Mouse (Mus musculus) limb, embryonic 11.5 days (tissue): ENCODE results near the gene Vps52. TPM values are rescaled to one million over a fixed set of nuclear protein-coding genes. Genes with fewer than 3 reads are reported as not detected.

Source experiments
- ATAC-seq: fragments of 200-750 bp; cut with Nextera tagmentation; 2 replicates; pipeline ENCODE4 v1.8.0; 2017; ENCODE audit warnings: low read depth; ENCODE audit not compliant: insufficient number of reproducible peaks, low FRiP score, low TSS enrichment
- DNase-seq: peaks from one replicate; pipeline ENCODE4 v3.0.0-alpha.2; 2015; ENCODE audit warnings: low spot score
- H3K27ac ChIP-seq: fragments of 300-500 bp; sonication (generic); replicated peaks from 2 replicates; pipeline ENCODE4 v1.5.1; 2014; ENCODE audit warnings: low read depth, mild to moderate bottlenecking, low read length
- H3K27me3 ChIP-seq: fragments of 300-500 bp; sonication (generic); 2 replicates; pipeline ENCODE4 v1.6.1; 2014; ENCODE audit warnings: mild to moderate bottlenecking, low read length, mixed read lengths; ENCODE audit not compliant: control insufficient read depth, insufficient read depth
- H3K36me3 ChIP-seq: fragments of 300-500 bp; sonication (generic); 2 replicates; pipeline ENCODE4 v1.6.1; 2014; ENCODE audit warnings: mild to moderate bottlenecking, low read length, moderate library complexity, mixed read lengths; ENCODE audit not compliant: control insufficient read depth, insufficient read depth
- H3K4me1 ChIP-seq: fragments of 300-500 bp; sonication (generic); 2 replicates; pipeline ENCODE4 v1.6.1; 2014; ENCODE audit warnings: low read length, mixed read lengths; ENCODE audit not compliant: control insufficient read depth, insufficient read depth
- H3K4me2 ChIP-seq: fragments of 300-500 bp; sonication (generic); 2 replicates; pipeline ENCODE4 v1.6.1; 2014; ENCODE audit warnings: low read depth, mild to moderate bottlenecking, moderate library complexity; ENCODE audit not compliant: severe bottlenecking
- H3K4me3 ChIP-seq: fragments of 300-500 bp; sonication (generic); 2 replicates; pipeline ENCODE4 v1.5.1; 2014; ENCODE audit warnings: low read depth, low read length
- H3K9ac ChIP-seq: fragments of 300-500 bp; sonication (generic); 2 replicates; pipeline ENCODE4 v1.6.1; 2014; ENCODE audit warnings: mild to moderate bottlenecking, low read length
- H3K9me3 ChIP-seq: fragments of 300-500 bp; sonication (generic); 2 replicates; pipeline ENCODE4 v1.6.1; 2016; ENCODE audit warnings: low read length; ENCODE audit not compliant: control insufficient read depth
- WGBS: fragments of 180-500 bp; shearing (Covaris S2); extraction: QIAGEN DNeasy Blood & Tissue Kit; methylation state at CpG from one replicate; pipeline ENCODE4 v1.1.7; 2014; 5-methylcytosine and 5-hydroxymethylcytosine counted together
- polyA plus RNA-seq: library from polyadenylated mRNA; unstranded; fragments of >200 nt; fragmentation: Nextera tagmentation; extraction: Ambion mirVana; gene quantifications from 2 replicates; pipeline ENCODE4 v1.2.1, GENCODE M21; 2014

The Vps52 gene
- polyA plus RNA-seq, 1 experiment from 2014 or later: 35.6 TPM

DNA sequence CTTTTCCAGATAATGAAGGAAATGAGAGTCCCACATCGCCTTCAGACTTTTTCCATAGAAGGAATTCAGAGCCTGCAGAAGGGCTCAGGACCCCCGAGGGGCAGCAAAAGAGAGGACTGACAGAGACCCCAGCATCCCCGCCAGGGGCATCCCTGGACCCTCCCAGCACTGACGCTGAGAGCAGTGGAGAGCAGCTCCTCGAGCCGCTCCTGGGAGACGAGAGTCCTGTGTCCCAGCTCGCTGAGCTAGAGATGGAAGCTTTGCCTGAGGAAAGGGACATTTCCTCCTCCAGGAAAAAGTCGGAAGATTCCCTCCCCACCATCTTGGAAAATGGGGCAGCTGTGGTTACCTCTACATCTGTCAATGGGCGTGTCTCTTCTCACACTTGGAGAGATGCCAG, 42.3 kb upstream of the Vps52 start:
- no peak for DNase-seq
- H3K4me1 ChIP-seq: peaks cover 17% of the 10 kb centered on the region
- peaks cover 32% of the 10 kb centered on the region for H3K36me3 ChIP-seq
- no peak overlapping the region for H3K27ac ChIP-seq
- WGBS: 94% methylated on average over 10 of the region's 10 CpGs
- H3K9ac ChIP-seq: no peak overlapping the region
- no peaks in the 10 kb centered on the region for H3K27me3 ChIP-seq
- no peak overlapping the region for H3K4me3 ChIP-seq
- H3K4me2 ChIP-seq: no peak overlapping the region
- ATAC-seq: no peak
- no peaks in the 10 kb centered on the region for H3K9me3 ChIP-seq

DNA sequence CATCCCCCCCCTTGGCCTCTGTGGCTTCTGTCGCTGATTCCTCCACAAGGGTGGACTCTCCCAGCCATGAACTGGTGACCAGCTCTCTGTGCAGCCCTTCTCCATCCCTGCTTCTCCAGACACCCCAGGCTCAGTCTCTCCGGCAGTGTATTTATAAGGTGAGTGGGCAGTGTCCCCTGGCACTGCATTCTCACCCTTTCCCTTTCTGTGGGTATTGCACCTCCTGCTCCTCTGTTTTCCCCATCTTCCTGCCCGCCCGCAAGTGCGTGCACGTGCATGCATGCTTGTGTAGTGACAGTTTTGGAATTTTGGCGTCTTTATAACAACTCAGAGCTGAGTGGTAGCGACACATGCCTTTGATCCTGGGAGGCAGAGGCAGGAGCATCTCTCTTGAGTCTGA, 41.7 kb upstream of the Vps52 start:
- Histone ChIP-seq H3K27me3 (no peaks in the 10 kb centered on the region), H3K9ac (no peak overlapping the region), H3K27ac (no peak overlapping the region; the same call in 1 of the 2 replicates), H3K9me3 (no peaks in the 10 kb centered on the region), H3K4me3 (no peak overlapping the region), H3K36me3 (peaks cover 34% of the 10 kb centered on the region), H3K4me1 (peaks cover 18% of the 10 kb centered on the region), H3K4me2 (no peak overlapping the region)
- ATAC-seq (no peak), DNase-seq (no peak)
- 97% methylated on average over 8 of the region's 8 CpGs for WGBS

DNA sequence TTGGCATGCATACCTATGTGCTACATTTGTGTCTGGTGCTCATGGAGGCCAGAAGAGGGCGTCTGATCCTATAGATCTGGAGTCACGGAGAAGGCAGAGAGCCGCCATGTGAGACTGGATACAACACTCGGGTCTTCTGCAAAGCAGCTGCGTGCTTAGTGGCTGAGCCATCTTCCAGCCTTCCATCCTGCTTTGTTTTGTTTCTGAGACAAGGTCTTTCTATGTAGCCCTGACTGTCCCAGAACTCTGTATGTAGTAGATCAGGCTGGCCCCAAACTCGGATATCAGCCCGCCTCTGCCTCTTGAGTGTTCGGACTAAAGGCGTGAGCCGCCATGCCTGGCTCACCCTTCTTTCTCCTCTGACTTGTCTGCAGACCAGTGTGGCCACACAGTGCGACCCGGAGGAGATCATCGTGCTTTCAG, 40.6 kb upstream of the Vps52 start:
- H3K4me3 ChIP-seq: no peak overlapping the region; the same call in 1 of the 2 replicates
- WGBS: 74% methylated on average over 13 of the region's 13 CpGs
- H3K27me3 ChIP-seq: no peaks in the 10 kb centered on the region
- H3K9ac ChIP-seq: peak overlapping the region; percentile 12; the same call in 1 of the 2 replicates
- H3K4me2 ChIP-seq: peak overlapping the region; percentile 54; the same call in 1 of the 2 replicates
- peaks cover 34% of the 10 kb centered on the region for H3K36me3 ChIP-seq
- H3K27ac ChIP-seq: no peak overlapping the region
- DNase-seq (no peak), ATAC-seq (no peak)
- H3K4me1 ChIP-seq: peaks cover 22% of the 10 kb centered on the region
- H3K9me3 ChIP-seq: no peaks in the 10 kb centered on the region

DNA sequence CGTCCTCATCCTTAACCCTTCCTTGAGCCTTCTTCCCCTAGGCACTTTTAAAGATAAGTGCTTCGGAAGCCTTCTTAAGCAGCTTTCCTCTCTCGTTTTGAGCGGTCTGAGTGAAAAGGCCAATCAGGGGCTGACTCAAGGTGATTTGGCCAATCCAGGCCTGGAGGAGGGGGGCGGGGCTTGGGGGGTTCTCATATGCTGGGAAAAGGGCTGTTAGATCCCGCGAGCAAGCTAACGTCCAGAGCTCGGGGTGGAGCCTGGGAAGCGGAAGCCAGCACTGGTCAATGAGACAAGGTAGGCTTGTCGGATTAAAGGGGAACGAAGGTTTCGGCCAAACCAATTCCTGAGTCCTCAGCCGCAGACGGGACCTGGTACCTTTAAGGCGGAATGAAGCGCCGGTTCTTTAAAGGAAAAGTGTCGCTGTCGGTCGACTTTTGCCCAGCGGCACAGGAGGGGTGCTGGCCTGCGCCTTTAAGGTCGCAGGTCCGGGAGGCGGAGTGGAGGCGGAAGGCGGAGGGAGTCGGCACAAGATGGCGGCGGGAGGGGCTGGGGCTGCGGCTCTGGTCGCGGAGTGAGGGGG, 39.9 kb upstream of the Vps52 start, which contains the start of the genes Tapbp and Zbtb22:
Gene Tapbp, plus strand, starts transcription at position 229 of the 580 bp plus-strand sequence.
Gene Zbtb22, plus strand, starts transcription at position 234 of the 580 bp plus-strand sequence.
- Histone ChIP-seq H3K4me1 (peaks cover 18% of the 10 kb centered on the region; the same call in 1 of the 2 replicates), H3K36me3 (peaks cover 34% of the 10 kb centered on the region)
- WGBS: under 1% methylated on average over 31 of the region's 34 CpGs

DNA sequence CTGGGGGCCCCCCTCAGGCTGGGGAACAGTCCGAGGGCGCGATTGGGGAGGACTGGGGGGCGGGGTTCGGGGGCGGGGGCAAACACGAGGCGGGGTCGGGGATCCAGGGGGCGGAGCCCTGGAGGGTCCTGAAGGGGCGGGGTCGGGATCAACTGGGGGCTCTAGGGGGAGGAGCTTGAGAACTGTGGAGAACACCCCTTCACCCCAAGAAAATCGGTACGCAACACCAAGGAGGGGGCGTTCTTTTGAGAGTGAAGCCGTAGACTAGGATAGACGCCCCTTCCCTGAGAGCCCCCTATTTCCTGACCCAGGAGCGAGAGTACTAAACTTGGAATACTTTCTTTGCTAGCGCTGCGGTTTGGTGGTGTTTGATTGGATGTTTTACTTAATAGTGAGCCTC, 39.3 kb upstream of the Vps52 start:
- Histone ChIP-seq H3K9me3 (no peaks in the 10 kb centered on the region), H3K4me3 (peak overlapping the region; percentile 59), H3K27me3 (no peaks in the 10 kb centered on the region), H3K27ac (peak overlapping the region; percentile 83), H3K4me2 (peak overlapping the region; percentile 54), H3K9ac (peak overlapping the region; percentile 56), H3K4me1 (peaks cover 18% of the 10 kb centered on the region; the same call in 1 of the 2 replicates), H3K36me3 (peaks cover 31% of the 10 kb centered on the region)
- WGBS: 1% methylated on average over 19 of the region's 20 CpGs
- ATAC-seq (peak; percentile 24; the same call in 1 of the 2 replicates), DNase-seq (no peak)

More for the DNA sequence above, 39.9 kb upstream of the Vps52 start, which contains the start of the genes Tapbp and Zbtb22:
- ATAC-seq (peak; percentile 89), DNase-seq (peak; percentile 95)
- no peaks in the 10 kb centered on the region for H3K9me3 ChIP-seq
- peak within 1 kb of the TSS; percentile 83 for H3K27ac ChIP-seq
- H3K4me2 ChIP-seq: peak within 1 kb of the TSS; percentile 54
- peak within 1 kb of the TSS; percentile 59 for H3K4me3 ChIP-seq
- peak within 1 kb of the TSS; percentile 56 for H3K9ac ChIP-seq
- H3K27me3 ChIP-seq: no peaks in the 10 kb centered on the region

DNA sequence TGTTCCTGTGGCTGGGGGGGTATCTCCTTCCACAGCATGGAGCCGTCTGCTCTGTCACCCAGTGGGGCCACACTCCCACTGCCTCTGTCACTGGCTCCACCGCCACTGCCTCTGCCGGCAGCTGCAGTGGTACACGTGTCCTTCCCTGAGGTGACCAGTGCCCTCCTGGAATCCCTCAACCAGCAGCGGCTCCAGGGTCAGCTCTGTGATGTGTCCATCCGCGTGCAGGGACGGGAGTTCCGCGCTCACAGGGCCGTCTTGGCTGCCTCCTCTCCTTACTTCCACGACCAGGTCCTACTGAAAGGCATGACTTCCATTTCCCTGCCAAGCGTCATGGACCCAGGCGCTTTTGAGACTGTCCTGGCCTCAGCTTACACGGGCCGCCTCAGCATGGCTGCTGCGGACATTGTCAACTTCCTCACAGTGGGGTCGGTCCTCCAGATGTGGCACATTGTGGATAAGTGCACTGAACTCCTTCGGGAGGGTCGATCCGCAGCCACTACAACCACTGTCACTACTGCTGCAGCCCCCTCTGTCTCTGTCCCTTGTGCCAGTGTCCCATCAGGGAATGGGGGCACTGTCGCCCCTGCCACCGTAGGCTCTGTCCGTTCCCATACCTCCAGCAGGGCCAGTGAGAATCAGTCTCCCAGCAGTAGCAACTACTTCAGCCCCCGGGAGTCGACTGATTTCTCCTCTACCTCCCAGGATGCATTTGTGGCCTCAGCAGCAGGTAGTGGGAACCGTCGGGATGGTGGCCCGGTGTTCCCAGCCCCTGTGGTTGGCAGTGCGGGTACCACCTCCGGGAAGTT, 38.6 kb upstream of the Vps52 start:
- ATAC-seq (no peak), DNase-seq (no peak)
- peaks cover 18% of the 10 kb centered on the region; the same call in 1 of the 2 replicates for H3K4me1 ChIP-seq
- no peaks in the 10 kb centered on the region for H3K9me3 ChIP-seq
- H3K27ac ChIP-seq: no peak overlapping the region
- H3K9ac ChIP-seq: no peak overlapping the region
- peaks cover 24% of the 10 kb centered on the region for H3K36me3 ChIP-seq
- WGBS: 77% methylated on average over 31 of the region's 31 CpGs
- H3K4me3 ChIP-seq: peak overlapping the region; percentile 59
- peak overlapping the region; percentile 54 for H3K4me2 ChIP-seq
- H3K27me3 ChIP-seq: no peaks in the 10 kb centered on the region

- DNase-seq (no peak), ATAC-seq (no peak)
- H3K27ac ChIP-seq: no peak overlapping the region
- no peaks in the 10 kb centered on the region for H3K9me3 ChIP-seq
- H3K9ac ChIP-seq: no peak overlapping the region
- H3K36me3 ChIP-seq: peaks cover 18% of the 10 kb centered on the region
- peaks cover 18% of the 10 kb centered on the region; the same call in 1 of the 2 replicates for H3K4me1 ChIP-seq
- H3K4me2 ChIP-seq: no peak overlapping the region
- H3K4me3 ChIP-seq: 0 out of 2 replicates have a peak overlapping the region, but pooled peaks have one; percentile 14
- WGBS: 76% methylated on average over 18 of the region's 18 CpGs
- no peaks in the 10 kb centered on the region for H3K27me3 ChIP-seq
These were observed 37.8 kb upstream of the Vps52 start for GRCm38 (mm10) chr17:33917656-33918292.
